Comparison of ENCODE assay signal across 19 mouse cellular contexts in the genomic region with DNA sequence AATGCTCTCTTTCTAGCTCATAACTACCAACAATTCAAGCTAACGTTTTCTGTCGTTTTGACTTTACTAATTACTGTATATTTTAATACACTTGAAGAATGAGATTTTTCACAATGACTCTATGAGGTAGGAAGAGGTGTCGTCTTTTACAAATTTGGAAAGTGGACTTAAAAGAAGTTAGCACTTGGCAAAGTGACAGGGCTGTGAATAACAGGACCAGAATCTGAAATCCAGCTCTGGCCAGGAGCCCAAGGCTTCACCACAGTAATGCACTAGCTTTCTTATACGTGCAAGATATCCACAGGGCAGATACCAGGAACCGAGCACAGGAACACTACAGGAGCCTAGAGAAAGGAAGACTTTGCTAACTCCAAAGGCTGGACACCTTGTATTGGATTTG. TPM values are rescaled to one million over a fixed set of nuclear protein-coding genes. Genes with fewer than 3 reads are reported as not detected.
A peak's percentile ranks its signal among the peaks of the same experiment; 100 is the strongest.
DNase-seq lines count a peak whose midpoint lies in the region; ATAC-seq and TF ChIP-seq lines count a peak whose summit lies in the region.
"Had no signal": no experiment of that assay in that cellular context is flagged by ENCODE, and none has a peak within 500 bp of the region (broad histone marks: within the 10 kb centered on the region; RNA-seq: fewer than 3 reads in every experiment).

No protein-coding gene starts in this region.

- H3K4me2 ChIP-seq in hindbrain, postnatal 0 days (ENCODE audit: low read depth, low read length), result no peak overlapping the region
- H3K4me2 ChIP-seq in hindbrain, embryonic 12.5 days (replicated peaks), result no peak overlapping the region
- no peak overlapping the region for H3K4me2 ChIP-seq in stomach, embryonic 15.5 days
- no peak overlapping the region for H3K4me2 ChIP-seq in stomach, postnatal 0 days (replicated peaks; ENCODE audit: low read depth)
- H3K4me2 ChIP-seq: limb, embryonic 15.5 days had no signal

- TF ChIP-seq CTCF in hindbrain, postnatal 0 days (IDR thresholded peaks at IDR 0.05; ENCODE audit: low read depth), result no peak
- TF ChIP-seq CTCF in stomach, postnatal 0 days (IDR thresholded peaks at IDR 0.05; ENCODE audit: low read depth), result no peak

- 33% methylated on average over 5 of the region's 5 CpGs for WGBS in hindbrain, postnatal 0 days
- 73% methylated on average over 5 of the region's 5 CpGs for WGBS in hindbrain, embryonic 12.5 days
- WGBS in stomach, embryonic 15.5 days, result 40% methylated on average over 5 of the region's 5 CpGs
- 33% methylated on average over 5 of the region's 5 CpGs for WGBS in stomach, postnatal 0 days

- peak overlapping the region; percentile 3 for H3K27ac ChIP-seq in hindbrain, postnatal 0 days
- no peak overlapping the region for H3K27ac ChIP-seq in hindbrain, embryonic 12.5 days
- H3K27ac ChIP-seq in stomach, embryonic 15.5 days, result peak overlapping the region; percentile 23; the same call in 1 of the 2 replicates
- no peak overlapping the region for H3K27ac ChIP-seq in stomach, postnatal 0 days (replicated peaks)
- H3K27ac ChIP-seq: limb, embryonic 15.5 days had no signal

- 0 out of 2 replicates have a peak, but pooled peaks have one; percentile 44 for ATAC-seq in hindbrain, postnatal 0 days
- no peak for ATAC-seq in hindbrain, embryonic 12.5 days (ENCODE audit: low FRiP score)
- ATAC-seq in stomach, embryonic 15.5 days (ENCODE audit: insufficient read depth, low FRiP score, low read depth), result no peak
- no peak for ATAC-seq in stomach, postnatal 0 days (ENCODE audit: low FRiP score, low TSS enrichment)
- no peak for ATAC-seq in monocyte, adult 5-6 weeks (replicated peaks; ENCODE audit: insufficient number of reproducible peaks, low FRiP score, low TSS enrichment, poor library complexity, severe bottlenecking)
- ATAC-seq: activated CD4-positive, CD25-positive, alpha-beta regulatory T cell, adult 4 months had no signal

- peak; percentile 46 to 57 for DNase-seq in cerebellum, postnatal 10 days
- DNase-seq in cerebellum, adult 11 months, result no peak
- DNase-seq in hindbrain, postnatal 0 days (ENCODE audit: low spot score), result no peak
- no peak for DNase-seq in stomach, postnatal 0 days (ENCODE audit: low spot score)
- DNase-seq in kidney, postnatal 36 days, result no peak
- DNase-seq: B cell, adult 2 months; gastrocnemius, postnatal 25 days; kidney, postnatal 10 days; lung, adult 2 months had no signal

- no peaks in the 10 kb centered on the region for H3K9me3 ChIP-seq in hindbrain, postnatal 0 days (ENCODE audit: low read length)
- no peaks in the 10 kb centered on the region for H3K9me3 ChIP-seq in hindbrain, embryonic 12.5 days (replicated peaks)
- no peaks in the 10 kb centered on the region for H3K9me3 ChIP-seq in stomach, embryonic 15.5 days
- no peaks in the 10 kb centered on the region for H3K9me3 ChIP-seq in stomach, postnatal 0 days (ENCODE audit: control insufficient read depth, low read length)
- H3K9me3 ChIP-seq: limb, embryonic 15.5 days had no signal

- no peak overlapping the region for H3K9ac ChIP-seq in hindbrain, postnatal 0 days (replicated peaks; ENCODE audit: low read length)
- no peak overlapping the region for H3K9ac ChIP-seq in hindbrain, embryonic 12.5 days
- no peak overlapping the region for H3K9ac ChIP-seq in stomach, embryonic 15.5 days
- H3K9ac ChIP-seq in stomach, postnatal 0 days (ENCODE audit: low read length), result no peak overlapping the region
- H3K9ac ChIP-seq: limb, embryonic 15.5 days had no signal

- peaks cover 9% of the 10 kb centered on the region; the same call in 1 of the 2 replicates for H3K4me1 ChIP-seq in hindbrain, postnatal 0 days (ENCODE audit: insufficient read depth, low read length)
- H3K4me1 ChIP-seq in hindbrain, embryonic 12.5 days, result peaks cover 8% of the 10 kb centered on the region
- H3K4me1 ChIP-seq in stomach, embryonic 15.5 days, result no peaks in the 10 kb centered on the region
- H3K4me1 ChIP-seq in stomach, postnatal 0 days (replicated peaks; ENCODE audit: control insufficient read depth, insufficient read depth), result no peaks in the 10 kb centered on the region
- H3K4me1 ChIP-seq: megakaryocyte, embryonic 14.5 days had no signal

- no peak for TF ChIP-seq EP300 in stomach, postnatal 0 days (optimal IDR thresholded peaks at IDR 0.05)

- no peak overlapping the region for H3K4me3 ChIP-seq in hindbrain, postnatal 0 days (ENCODE audit: low read length)
- no peak overlapping the region for H3K4me3 ChIP-seq in hindbrain, embryonic 12.5 days
- H3K4me3 ChIP-seq in stomach, embryonic 15.5 days (replicated peaks), result no peak overlapping the region
- H3K4me3 ChIP-seq in stomach, postnatal 0 days (ENCODE audit: low read depth, low read length), result no peak overlapping the region
- H3K4me3 ChIP-seq: limb, embryonic 15.5 days; megakaryocyte, embryonic 14.5 days had no signal

- no peaks in the 10 kb centered on the region for H3K27me3 ChIP-seq in hindbrain, postnatal 0 days (ENCODE audit: insufficient read depth, low read length)
- H3K27me3 ChIP-seq in hindbrain, embryonic 12.5 days, result no peaks in the 10 kb centered on the region
- H3K27me3 ChIP-seq in stomach, embryonic 15.5 days (replicated peaks), result no peaks in the 10 kb centered on the region
- no peaks in the 10 kb centered on the region for H3K27me3 ChIP-seq in stomach, postnatal 0 days (ENCODE audit: control insufficient read depth, insufficient read depth, low read length)
- H3K27me3 ChIP-seq: limb, embryonic 15.5 days had no signal

- no peaks in the 10 kb centered on the region for H3K36me3 ChIP-seq in hindbrain, postnatal 0 days (ENCODE audit: insufficient read depth, low read length)
- no peaks in the 10 kb centered on the region for H3K36me3 ChIP-seq in hindbrain, embryonic 12.5 days
- H3K36me3 ChIP-seq in stomach, embryonic 15.5 days, result no peaks in the 10 kb centered on the region
- no peaks in the 10 kb centered on the region for H3K36me3 ChIP-seq in stomach, postnatal 0 days (ENCODE audit: control insufficient read depth, insufficient read depth, low read length)
- H3K36me3 ChIP-seq: limb, embryonic 15.5 days had no signal

RNA-seq across cellular contexts. Expression of gene F3, which starts 17.2 kb away (rescaled TPM):
- 12.0 and 16.1 TPM in 2 replicates for total RNA-seq in hindbrain, postnatal 0 days (2014; rRNA removed)
- 15.2 and 18.9 TPM in 2 replicates for polyA plus RNA-seq in hindbrain, postnatal 0 days (2015; fragmentation: Nextera tagmentation; extraction: Ambion mirVana)
- 6.5 and 7.6 TPM in 2 replicates for polyA plus RNA-seq in hindbrain, embryonic 12.5 days (2016; fragmentation: Nextera tagmentation; extraction: Ambion mirVana)
- 30.9 and 31.5 TPM in 2 replicates for polyA plus RNA-seq in stomach, embryonic 15.5 days (2015; fragmentation: Nextera tagmentation; extraction: Ambion mirVana)
- polyA plus RNA-seq in stomach, postnatal 0 days (2015; fragmentation: Nextera tagmentation; extraction: Ambion mirVana), result 26.8 and 29.2 TPM in 2 replicates
- total RNA-seq in monocyte, adult 5-6 weeks (2017), result not detected in 3 replicates
- polyA plus RNA-seq: activated CD4-positive, CD25-positive, alpha-beta regulatory T cell, adult 4 months had no signal

RNA-seq across cellular contexts. Expression of gene 4930432M17Rik, which starts 35.5 kb away (rescaled TPM):
- total RNA-seq in hindbrain, postnatal 0 days (2014; rRNA removed), result not detected in 2 replicates
- polyA plus RNA-seq in hindbrain, postnatal 0 days (2015; fragmentation: Nextera tagmentation; extraction: Ambion mirVana), result not detected in 2 replicates
- not detected in 2 replicates for polyA plus RNA-seq in hindbrain, embryonic 12.5 days (2016; fragmentation: Nextera tagmentation; extraction: Ambion mirVana)
- polyA plus RNA-seq in stomach, embryonic 15.5 days (2015; fragmentation: Nextera tagmentation; extraction: Ambion mirVana), result not detected in 2 replicates
- not detected in 2 replicates for polyA plus RNA-seq in stomach, postnatal 0 days (2015; fragmentation: Nextera tagmentation; extraction: Ambion mirVana)
- total RNA-seq in monocyte, adult 5-6 weeks (2017), result not detected in 3 replicates
- total RNA-seq: ES-E14; gastrocnemius, postnatal 25 days; layer of hippocampus, postnatal 25 days had no signal
- polyA plus RNA-seq: activated CD4-positive, CD25-positive, alpha-beta regulatory T cell, adult 4 months; heart, embryonic 16.5 days; limb, embryonic 15.5 days; lung, adult 2 months; small intestine, adult 2 months had no signal

Comparison
In these comparisons a context has a peak if more than half of its experiments do, and no peak if none do; other contexts are left out.
1. DNase-seq: peak in cerebellum, postnatal 10 days (2 of 2); none in cerebellum, adult 11 months (single experiment), hindbrain, postnatal 0 days (single experiment), stomach, postnatal 0 days (single experiment) and kidney, postnatal 36 days (0 of 2).
2. H3K27ac ChIP-seq: peak in hindbrain, postnatal 0 days (single experiment) and stomach, embryonic 15.5 days (single experiment); none in hindbrain, embryonic 12.5 days (single experiment) and stomach, postnatal 0 days (single experiment).